Mouse (Mus musculus): Measurements from ENCODE around the gene Kctd7.

Kctd7 gene

GRCm38 (mm10) chr5:130193760-130194159 is 49.1 kb downstream of the Kctd7 start:
- DNase-seq: no peak

GRCm38 (mm10) chr5:130196307-130196706 is 51.6 kb downstream of the Kctd7 start:
- DNase-seq: no peak

GRCm38 (mm10) chr5:130197454-130197853 is 52.8 kb downstream of the Kctd7 start:
- DNase-seq: no peak

- no peak for DNase-seq
These were observed 53.3 kb downstream of the Kctd7 start for GRCm38 (mm10) chr5:130197981-130198380.

GRCm38 (mm10) chr5:130200233-130201029 is 55.8 kb downstream of the Kctd7 start:
- DNase-seq: no peak

- no peak for DNase-seq
These were observed 59.3 kb downstream of the Kctd7 start for GRCm38 (mm10) chr5:130203948-130204347.

- no peak for DNase-seq
These were observed 59.9 kb downstream of the Kctd7 start for GRCm38 (mm10) chr5:130204560-130204959.

Measured in embryo, embryonic 11 days (tissue).